8 mouse cellular contexts compared by ENCODE assay signal in the genomic region with DNA sequence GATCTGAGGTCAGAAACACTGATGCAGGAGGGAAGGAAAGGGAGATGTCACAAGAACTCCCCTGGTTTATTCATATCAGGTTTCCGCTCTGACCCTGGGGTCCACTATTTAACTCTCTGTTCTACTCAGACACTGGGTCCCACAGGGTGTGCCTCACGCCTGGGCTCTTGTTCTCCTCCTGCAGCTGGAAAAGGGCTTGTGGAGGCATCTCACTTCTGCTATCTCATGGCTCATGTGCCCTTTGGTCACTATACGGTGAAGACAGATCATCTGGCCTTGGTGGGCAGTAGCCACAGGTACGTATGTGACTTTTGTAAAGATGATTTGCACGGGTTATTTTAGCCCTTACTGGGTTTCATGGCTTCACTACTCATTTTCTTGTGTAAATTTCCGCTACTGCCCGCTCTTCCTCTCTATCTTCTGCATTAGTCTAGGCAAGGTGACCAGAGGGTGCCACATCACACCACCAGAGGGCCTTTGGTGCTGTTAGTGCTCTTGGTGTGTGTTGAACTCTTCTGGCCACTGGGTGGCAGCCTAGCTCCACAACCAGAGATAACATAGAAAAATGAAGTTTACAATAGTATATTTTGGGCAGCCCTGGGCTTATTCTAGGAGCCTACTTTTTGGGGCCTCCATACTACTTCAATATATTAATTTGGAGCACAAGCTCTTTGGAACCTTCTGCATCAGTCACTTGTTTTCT. TPM values are rescaled to one million over a fixed set of nuclear protein-coding genes. Genes with fewer than 3 reads are reported as not detected.
DNase-seq lines count a peak whose midpoint lies in the region; ATAC-seq and TF ChIP-seq lines count a peak whose summit lies in the region.

No protein-coding gene starts in this region.

- DNase-seq in adrenal gland, adult 2 months = peak; percentile 53
- DNase-seq in embryo, embryonic 11 days = peak; percentile 78
- peak; percentile 64 to 83 for DNase-seq in layer of hippocampus, adult 8-10 months (ENCODE audit: low spot score in 2 of 2)
- DNase-seq in lung, postnatal 14 days = peak; percentile 58
- DNase-seq in retina, embryonic 14.5 days (ENCODE audit: low spot score) = peak; percentile 87

- no peak for TF ChIP-seq EP300 in ES-Bruce4 (IDR thresholded peaks at IDR 0.05; ENCODE audit: insufficient read depth, low read depth, low read length)

- H3K36me3 ChIP-seq in ES-Bruce4 (ENCODE audit: control insufficient read depth, insufficient read depth, low read length, poor library complexity, severe bottlenecking) = no peaks in the 10 kb centered on the region
- H3K36me3 ChIP-seq in hindbrain, embryonic 12.5 days = no peaks in the 10 kb centered on the region

- H3K4me2 ChIP-seq in hindbrain, embryonic 12.5 days (replicated peaks) = no peak overlapping the region

- TF ChIP-seq CTCF in ES-Bruce4 (IDR thresholded peaks at IDR 0.05; ENCODE audit: low read depth, low read length) = peak; percentile 95

- no peak overlapping the region for H3K27ac ChIP-seq in ES-Bruce4 (ENCODE audit: insufficient read depth, low read length)
- H3K27ac ChIP-seq in hindbrain, embryonic 12.5 days = no peak overlapping the region

- H3K27me3 ChIP-seq in ES-Bruce4 (ENCODE audit: control insufficient read depth, insufficient read depth, low read length, poor library complexity, severe bottlenecking) = no peaks in the 10 kb centered on the region
- H3K27me3 ChIP-seq in hindbrain, embryonic 12.5 days = peaks cover 21% of the 10 kb centered on the region; the same call in 1 of the 2 replicates

- TF ChIP-seq POLR2A in ES-Bruce4 (IDR thresholded peaks at IDR 0.05; ENCODE audit: insufficient read depth, low read length) = no peak

- no peaks in the 10 kb centered on the region for H3K4me1 ChIP-seq in ES-Bruce4 (ENCODE audit: control insufficient read depth, insufficient read depth, low read length)
- H3K4me1 ChIP-seq in hindbrain, embryonic 12.5 days = no peaks in the 10 kb centered on the region

- H3K9ac ChIP-seq in ES-Bruce4 (ENCODE audit: low read depth, poor library complexity, severe bottlenecking) = no peak overlapping the region
- H3K9ac ChIP-seq in hindbrain, embryonic 12.5 days = no peak overlapping the region

- no peaks in the 10 kb centered on the region for H3K9me3 ChIP-seq in ES-Bruce4 (replicated peaks; ENCODE audit: control insufficient read depth, insufficient read depth, low read length, poor library complexity, severe bottlenecking)
- H3K9me3 ChIP-seq in hindbrain, embryonic 12.5 days (replicated peaks) = no peaks in the 10 kb centered on the region

- no peak overlapping the region for H3K4me3 ChIP-seq in ES-Bruce4 (ENCODE audit: low read depth, low read length)
- H3K4me3 ChIP-seq in hindbrain, embryonic 12.5 days = no peak overlapping the region

- peak; percentile 69 for ATAC-seq in hindbrain, embryonic 12.5 days (ENCODE audit: low FRiP score)
- no peak for ATAC-seq in erythroblast, adult 5-6 weeks (replicated peaks; ENCODE audit: low FRiP score, poor library complexity, severe bottlenecking)

- WGBS in hindbrain, embryonic 12.5 days = 63% methylated on average over 7 of the region's 7 CpGs

RNA-seq across cellular contexts. Expression of a gene that starts 46.4 kb away (rescaled TPM):
- not detected in 2 replicates for polyA plus RNA-seq in ES-Bruce4 (2011; ENCODE audit: insufficient read depth, insufficient read length, low read depth, missing spikeins)
- total RNA-seq in adrenal gland, adult 2 months (2021) = 1 to 10 TPM in 1 of 2 experiments, under 1 TPM in 1; 0.78 to 1.2 TPM
- 1.00 and 1.1 TPM in 2 replicates for polyA plus RNA-seq in adrenal gland, adult 2 months (2012; rRNA removed)
- polyA plus RNA-seq in hindbrain, embryonic 12.5 days (2016; fragmentation: Nextera tagmentation; extraction: Ambion mirVana) = 1.3 and 2.1 TPM in 2 replicates
- under 1 TPM; 0.31 to 0.54 (median 0.41) TPM for total RNA-seq in layer of hippocampus, adult 8-10 months (2022)
- total RNA-seq in erythroblast, adult 5-6 weeks (2015; ENCODE audit: low replicate concordance) = 0.21 TPM in 1 of 2 replicates, not detected in the other
- 0.77 TPM in 1 of 2 replicates, not detected in the other for total RNA-seq in erythroblast, adult 5-6 weeks (2017; ENCODE audit: low replicate concordance)
